Mouse (Mus musculus) liver, embryonic 18 days (tissue): ENCODE results near the gene Rhox3a2. TPM values are rescaled to one million over a fixed set of nuclear protein-coding genes. Genes with fewer than 3 reads are reported as not detected.

Experiments
- polyA plus RNA-seq: library from polyadenylated mRNA; depleted of rRNA; stranded (reverse); fragments of >200 nt; gene quantifications from 2 replicates; pipeline ENCODE4 v1.2.3, GENCODE M21; 2012; rRNA removed

Gene Rhox3a2
- polyA plus RNA-seq = not detected in 2 replicates

DNA sequence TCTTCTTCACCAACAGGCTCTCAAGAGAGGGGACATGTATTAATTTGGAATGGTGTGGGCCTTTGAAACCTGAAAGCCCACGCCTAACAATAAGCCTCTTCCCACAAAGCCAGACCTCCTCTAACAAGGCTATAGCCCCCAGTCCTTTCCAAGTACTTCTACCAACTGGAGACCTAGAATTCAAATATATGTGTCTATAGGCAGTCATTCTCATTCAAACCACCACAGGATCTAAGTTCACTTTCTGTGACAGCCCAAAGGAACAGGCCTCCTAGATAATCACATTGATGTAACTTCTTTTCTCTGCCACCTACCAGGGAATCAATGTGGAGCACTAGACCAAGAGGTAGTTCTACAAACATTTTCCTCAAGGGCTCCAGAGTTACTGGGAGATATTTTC is at the start of gene Rhox3a2:
Gene Rhox3a2 (plus strand): TSS at position 301 of the 400 bp plus-strand sequence.

DNA sequence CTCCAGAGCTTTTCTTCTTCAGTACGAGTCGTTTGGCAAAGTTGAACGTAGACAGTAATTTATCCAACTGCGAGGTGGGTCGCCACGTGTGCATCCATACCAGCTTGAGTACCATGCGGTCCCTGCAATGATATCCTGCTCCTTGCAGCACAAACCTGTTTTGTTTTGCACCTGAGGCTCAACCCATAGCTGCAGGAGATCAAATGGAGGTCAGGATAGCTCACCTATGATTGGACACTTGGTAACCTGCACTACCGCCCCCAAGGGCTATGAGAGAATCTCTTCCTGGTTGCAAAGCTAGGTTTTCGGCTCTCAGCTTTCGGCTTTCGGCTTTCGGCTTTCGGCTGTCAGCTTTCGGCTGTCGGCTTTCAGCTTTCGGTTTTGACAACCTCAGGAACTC is 10.7 kb downstream of the Rhox3a2 start, which contains the start of gene Rhox4a2:
Gene Rhox4a2 (plus strand): TSS at position 301 of the 400 bp plus-strand sequence.

DNA sequence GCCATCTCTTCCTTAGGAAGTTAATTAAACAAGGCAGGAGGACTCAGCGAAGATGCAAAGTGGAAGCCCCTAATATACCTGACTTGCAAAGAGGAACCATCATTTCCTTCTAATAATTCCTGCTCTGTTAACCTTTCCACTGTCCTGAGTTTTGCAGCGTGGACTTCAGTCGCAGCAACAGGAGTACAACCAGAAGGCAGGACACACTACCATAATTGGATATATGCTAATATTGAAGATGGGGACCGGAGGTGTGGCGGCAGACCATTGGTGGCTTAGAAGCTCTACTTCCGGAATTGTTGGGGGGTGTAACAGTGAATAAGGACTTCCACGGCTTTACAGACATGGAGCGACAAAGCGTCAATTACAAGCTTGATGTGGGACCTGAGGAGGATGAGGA is 31.9 kb downstream of the Rhox3a2 start, which contains the start of gene Rhox2b:
Gene Rhox2b (plus strand): TSS at position 301 of the 400 bp plus-strand sequence.

DNA sequence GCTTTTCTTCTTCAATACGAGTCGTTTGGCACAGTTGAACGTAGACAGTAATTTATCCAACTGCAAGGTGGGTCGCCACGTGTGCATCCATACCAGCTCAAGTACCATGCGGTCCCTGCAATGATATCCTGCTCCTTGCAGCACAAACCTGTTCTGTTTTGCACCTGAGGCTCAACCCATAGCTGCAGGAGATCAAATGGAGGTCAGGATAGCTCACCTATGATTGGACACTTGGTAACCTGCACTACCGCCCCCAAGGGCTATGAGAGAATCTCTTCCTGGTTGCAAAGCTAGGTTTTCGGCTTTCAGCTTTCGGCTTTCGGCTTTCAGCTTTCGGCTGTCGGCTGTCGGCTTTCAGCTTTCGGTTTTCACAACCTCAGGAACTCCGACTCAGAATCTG is 52.4 kb downstream of the Rhox3a2 start, which contains the start of gene Rhox4b:
Gene Rhox4b (plus strand): TSS at position 301 of the 400 bp plus-strand sequence.

Other genes with a start within 250 kb of the Rhox3a2 start
- not detected in 2 replicates for gene Akap14, start 211.2 kb upstream of the Rhox3a2 start, polyA plus RNA-seq
- 243 and 254 TPM in 2 replicates for gene Ndufa1, start 188.9 kb upstream of the Rhox3a2 start, polyA plus RNA-seq
- 1.6 and 1.9 TPM in 2 replicates for gene Rnf113a1, start 188.8 kb upstream of the Rhox3a2 start, polyA plus RNA-seq
- gene Gm9, start 169.0 kb upstream of the Rhox3a2 start, polyA plus RNA-seq = not detected in 2 replicates
- not detected in 2 replicates for gene Rhox1, start 157.8 kb upstream of the Rhox3a2 start, polyA plus RNA-seq
- gene Rhox2a, start 135.1 kb upstream of the Rhox3a2 start, polyA plus RNA-seq = not detected in 2 replicates
- gene Rhox3a, start 130.1 kb upstream of the Rhox3a2 start, polyA plus RNA-seq = not detected in 2 replicates
- gene Rhox4a, start 114.7 kb upstream of the Rhox3a2 start, polyA plus RNA-seq = not detected in 2 replicates
- gene Rhox4a2, start 10.8 kb downstream of the Rhox3a2 start, polyA plus RNA-seq = not detected in 2 replicates
- not detected in 2 replicates for gene Rhox2b, start 32.0 kb downstream of the Rhox3a2 start, polyA plus RNA-seq
- gene Rhox4b, start 52.5 kb downstream of the Rhox3a2 start, polyA plus RNA-seq = not detected in 2 replicates
- not detected in 2 replicates for gene Rhox2c, start 73.7 kb downstream of the Rhox3a2 start, polyA plus RNA-seq
- not detected in 2 replicates for gene Rhox3c, start 78.6 kb downstream of the Rhox3a2 start, polyA plus RNA-seq
- gene Rhox4c, start 100.3 kb downstream of the Rhox3a2 start, polyA plus RNA-seq = not detected in 2 replicates
- not detected in 2 replicates for gene Rhox2d, start 113.4 kb downstream of the Rhox3a2 start, polyA plus RNA-seq
- not detected in 2 replicates for gene Rhox4d, start 134.3 kb downstream of the Rhox3a2 start, polyA plus RNA-seq
- gene Rhox2e, start 150.4 kb downstream of the Rhox3a2 start, polyA plus RNA-seq = not detected in 2 replicates
- not detected in 2 replicates for gene Rhox3e, start 162.0 kb downstream of the Rhox3a2 start, polyA plus RNA-seq
- gene Rhox4e, start 177.4 kb downstream of the Rhox3a2 start, polyA plus RNA-seq = not detected in 2 replicates
- not detected in 2 replicates for gene Rhox2f, start 191.4 kb downstream of the Rhox3a2 start, polyA plus RNA-seq
- gene Rhox3f, start 201.0 kb downstream of the Rhox3a2 start, polyA plus RNA-seq = not detected in 2 replicates
- not detected in 2 replicates for gene Rhox4f, start 227.7 kb downstream of the Rhox3a2 start, polyA plus RNA-seq
- gene Rhox3g, start 248.6 kb downstream of the Rhox3a2 start, polyA plus RNA-seq = not detected in 2 replicates